Mouse (Mus musculus): Measurements from ENCODE around the gene Sall4.

Sall4 gene

DNA sequence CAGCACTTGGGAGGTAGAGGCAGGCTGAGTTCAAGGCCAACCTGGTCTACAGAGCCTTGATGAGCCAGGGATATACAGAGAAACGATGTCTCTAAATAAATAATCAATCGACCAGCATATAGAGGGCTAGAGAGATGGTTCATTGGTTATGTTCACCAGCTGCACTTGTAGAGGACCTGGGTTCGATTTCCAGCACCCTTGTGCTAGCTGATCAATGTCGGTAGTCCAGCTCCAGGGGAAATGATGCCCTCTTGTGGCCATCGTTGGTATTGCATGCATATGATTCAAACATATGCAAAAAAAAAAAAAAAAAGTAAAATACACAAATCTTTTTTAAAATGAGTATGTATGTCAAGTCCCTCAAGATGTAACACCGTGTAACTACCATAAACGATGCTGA is 25.1 kb downstream of the Sall4 start:
- DNase-seq: peak; percentile 84

- peak; percentile 82 for DNase-seq
Measured at GRCm38 (mm10) chr2:168742059-168742627, 25.6 kb downstream of the Sall4 start, which contains the start of gene Atp9a. TSS of gene Atp9a (minus strand) at chr2:168742409.

DNA sequence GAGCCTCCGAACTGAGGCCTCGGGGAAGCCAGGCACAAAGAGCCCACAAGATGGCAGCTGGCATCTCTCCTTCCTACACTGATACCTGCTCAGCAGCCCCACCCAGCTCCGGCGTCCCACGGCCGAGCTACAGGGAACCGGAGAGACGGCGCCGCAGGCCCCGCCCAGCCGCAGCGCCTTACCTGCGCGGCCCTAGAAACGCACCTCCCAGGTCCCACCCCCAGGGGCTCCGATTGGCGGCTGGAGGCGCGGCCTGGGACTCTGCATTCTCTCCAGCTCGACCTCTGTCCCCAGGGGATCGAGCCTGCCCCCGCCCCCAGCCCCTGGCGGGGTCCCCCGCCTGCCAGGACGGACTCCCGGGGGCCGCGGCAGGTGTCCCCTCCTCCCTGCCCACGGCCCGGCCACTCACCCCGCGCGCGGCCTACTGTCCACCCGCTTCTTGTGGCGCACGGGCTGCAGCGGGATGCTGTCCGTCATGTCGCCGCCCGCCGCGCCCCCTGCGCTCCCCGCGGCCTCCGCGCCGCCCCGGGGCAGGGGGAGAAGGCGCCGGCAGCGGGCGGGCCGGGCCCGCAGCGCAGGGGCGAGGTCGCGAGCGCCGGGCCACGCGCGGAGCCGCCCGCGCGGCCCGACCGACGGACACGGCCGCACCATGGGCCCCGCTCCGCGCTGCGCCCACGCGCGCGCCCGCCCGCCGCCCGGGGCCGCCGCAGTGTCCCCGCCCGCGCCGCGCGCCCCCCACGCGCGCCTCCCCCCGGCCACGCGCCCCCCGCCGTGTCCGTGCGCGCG is 26.3 kb downstream of the Sall4 start:
- DNase-seq: peak; percentile 84

GRCm38 (mm10) chr2:168740496-168740895 is 27.2 kb downstream of the Sall4 start:
- no peak for DNase-seq

GRCm38 (mm10) chr2:168738854-168739253 is 28.9 kb downstream of the Sall4 start:
- DNase-seq: peak; percentile 35

DNA sequence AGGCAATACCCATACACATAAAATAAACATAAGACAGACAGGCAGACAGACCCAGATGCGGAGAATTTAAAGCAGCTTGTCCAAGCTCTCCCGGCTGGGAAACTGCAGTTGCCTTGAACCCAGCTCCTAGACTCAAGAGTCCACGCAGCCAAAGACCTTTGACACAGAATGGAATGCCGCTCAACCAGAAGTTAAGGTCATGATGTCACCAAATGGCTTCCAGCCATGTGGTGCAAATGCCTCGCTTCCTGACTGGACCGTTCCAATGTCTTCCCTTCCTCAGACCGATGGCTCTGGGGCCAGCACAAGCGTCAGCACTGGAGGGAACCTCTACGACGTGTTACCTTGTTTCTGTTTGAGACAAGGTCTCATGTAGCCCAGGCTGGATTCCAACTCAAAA is 29.9 kb downstream of the Sall4 start:
- no peak for DNase-seq

GRCm38 (mm10) chr2:168734023-168734422 is 33.7 kb downstream of the Sall4 start:
- no peak for DNase-seq

- no peak for DNase-seq
Measured at GRCm38 (mm10) chr2:168731258-168731657, 36.5 kb downstream of the Sall4 start.

DNA sequence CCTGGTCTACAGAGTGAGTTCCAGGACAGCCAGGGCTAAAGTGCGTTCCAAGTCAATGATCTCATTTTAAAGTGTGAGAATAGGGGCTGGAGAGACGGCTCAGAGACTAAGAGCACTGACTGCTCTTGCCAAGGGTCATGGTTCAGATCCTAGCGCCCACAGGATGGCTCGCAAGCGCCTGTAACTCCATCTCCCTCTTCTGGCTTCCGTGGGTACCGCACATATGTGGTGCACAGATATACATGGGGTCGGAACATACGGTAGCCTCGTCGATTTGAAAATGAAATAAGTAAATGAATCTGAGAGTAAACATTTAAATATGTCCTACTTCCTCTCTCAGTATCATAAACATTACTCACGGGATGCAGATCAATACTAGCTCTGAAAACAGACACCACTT is 38.0 kb downstream of the Sall4 start:
- DNase-seq: no peak

GRCm38 (mm10) chr2:168728045-168728444 is 39.7 kb downstream of the Sall4 start:
- DNase-seq: no peak

DNA sequence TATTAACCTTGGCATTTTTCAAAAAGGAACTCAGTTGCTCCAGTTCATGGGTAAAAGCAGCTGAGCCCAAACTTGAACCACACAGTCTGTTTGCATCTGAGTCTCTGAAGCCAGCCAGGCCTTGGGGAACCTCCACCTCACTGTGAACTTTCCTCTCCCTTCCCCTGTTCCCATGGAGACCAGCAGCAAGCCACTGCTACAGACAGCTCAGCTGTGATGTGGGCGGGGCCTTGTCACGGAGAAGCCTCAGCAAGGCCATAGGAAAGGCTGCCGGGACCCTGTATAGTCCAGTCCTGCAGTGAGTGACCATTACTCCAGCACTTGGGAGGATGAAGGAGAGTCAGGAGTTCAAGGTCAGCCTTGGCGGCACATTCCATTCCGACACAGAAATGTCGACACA is 41.7 kb downstream of the Sall4 start:
- peak; percentile 33 for DNase-seq

- no peak for DNase-seq
Measured at GRCm38 (mm10) chr2:168721313-168721712, 46.4 kb downstream of the Sall4 start.

DNA sequence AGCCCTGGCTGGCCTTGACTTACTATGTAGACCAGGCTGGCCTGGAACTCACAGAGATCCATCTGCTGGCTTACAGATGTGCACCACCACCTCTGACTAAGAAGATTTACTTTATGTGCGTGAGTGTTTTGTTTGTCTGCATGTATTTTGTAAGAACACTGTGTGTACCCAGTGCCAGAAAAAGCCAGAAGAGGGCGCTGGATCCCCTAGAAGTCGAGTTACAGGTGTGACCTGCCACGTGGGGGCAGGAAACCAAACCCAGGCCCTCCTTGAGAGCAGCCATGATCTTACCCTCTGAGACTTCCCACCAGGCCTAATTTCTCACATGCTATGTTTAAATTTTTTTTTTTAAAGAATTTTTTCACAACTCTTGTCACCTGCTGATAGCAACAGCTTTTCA is 48.0 kb downstream of the Sall4 start:
- peak; percentile 40 for DNase-seq

DNA sequence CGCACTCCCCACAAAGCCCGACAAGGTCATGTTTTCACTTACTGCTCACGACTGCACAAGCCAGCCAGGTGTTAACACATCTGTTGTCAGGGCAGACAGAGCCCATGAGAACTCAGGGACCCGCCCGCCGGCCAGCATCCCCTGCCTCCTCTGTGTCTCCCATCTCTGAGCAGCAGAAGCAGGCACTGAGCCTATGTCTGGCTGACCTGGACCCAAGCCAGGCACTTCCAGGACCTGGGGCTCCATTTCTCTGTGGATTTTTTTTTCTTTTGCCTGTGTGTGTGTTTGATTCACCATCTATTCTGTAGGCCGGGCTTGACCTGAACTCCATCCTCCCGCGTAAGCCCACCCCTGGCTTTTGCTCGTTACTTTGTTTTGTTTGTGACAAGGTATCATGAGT is 49.0 kb downstream of the Sall4 start:
- no peak for DNase-seq

DNA sequence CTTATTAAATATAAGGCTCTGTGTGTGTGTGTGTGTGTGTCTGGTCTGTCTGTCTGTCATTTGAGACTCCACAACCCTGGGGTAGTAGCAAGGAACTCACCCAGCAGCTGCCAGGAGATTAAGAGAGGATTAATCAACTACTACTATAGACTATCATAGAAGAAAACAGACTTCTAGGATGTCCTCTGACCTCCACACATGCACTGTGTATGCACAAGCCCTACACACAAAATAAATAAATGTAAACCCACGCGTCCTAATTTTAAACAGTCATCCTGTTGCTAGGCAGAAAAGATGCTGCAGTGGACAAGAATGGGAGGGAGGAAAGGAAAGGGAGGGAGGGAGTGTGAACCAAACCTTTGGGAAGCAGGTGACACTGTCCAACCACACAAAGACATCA is 49.5 kb downstream of the Sall4 start:
- no peak for DNase-seq

DNA sequence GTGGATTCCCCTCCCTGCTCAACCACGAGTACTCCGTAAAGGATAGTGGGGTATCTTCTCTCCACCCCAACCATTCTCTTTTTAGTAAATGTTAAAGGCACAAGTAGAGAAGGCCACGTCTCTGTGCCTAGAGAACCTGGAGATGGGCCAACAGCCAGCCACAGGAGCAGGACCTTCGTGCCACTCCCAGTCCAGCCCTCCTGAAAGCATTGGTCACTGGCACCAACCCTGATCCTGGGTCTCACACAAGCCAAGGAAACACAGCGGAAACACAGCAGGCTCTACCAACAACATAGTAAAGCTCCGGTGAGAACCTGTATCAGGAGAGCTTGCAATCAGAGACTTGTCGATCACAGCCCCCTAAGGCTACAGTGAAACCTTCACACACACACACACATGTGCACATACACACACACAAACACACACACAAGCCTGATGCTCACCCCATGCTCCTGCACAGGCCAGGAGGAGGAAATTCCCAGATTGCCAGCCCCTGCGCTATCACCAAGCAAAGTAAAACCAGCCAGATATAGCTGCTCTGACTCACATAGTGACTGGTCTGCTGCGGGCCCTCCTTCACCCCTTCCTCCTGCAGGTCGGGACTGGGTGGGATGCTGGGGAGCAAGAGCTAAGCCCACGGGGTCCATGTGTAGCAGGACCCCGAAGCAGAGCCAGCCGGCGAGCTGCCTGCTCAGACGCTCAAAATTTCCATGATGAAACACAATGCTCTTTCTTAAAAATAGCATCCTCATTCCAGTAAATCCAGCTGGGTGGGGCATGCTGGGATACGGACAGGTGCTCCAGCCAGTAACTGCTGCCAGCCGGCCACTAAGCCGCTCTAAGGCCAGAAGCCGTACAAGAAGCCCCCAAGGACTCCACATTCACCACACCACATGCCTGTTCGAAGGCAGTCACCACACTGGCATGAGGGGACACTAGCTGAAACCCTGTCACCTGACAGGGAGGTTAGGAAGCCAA is 55.3 kb downstream of the Sall4 start:
- DNase-seq: no peak

GRCm38 (mm10) chr2:168710979-168711378 is 56.8 kb downstream of the Sall4 start:
- DNase-seq: no peak

- peak; percentile 18 for DNase-seq
Measured at GRCm38 (mm10) chr2:168707766-168708165, 60.0 kb downstream of the Sall4 start.

GRCm38 (mm10) chr2:168702266-168702665 is 65.5 kb downstream of the Sall4 start:
- DNase-seq: no peak

Data from thymus, postnatal 4 days (tissue).